Mouse (Mus musculus) spleen, adult 18-20 months (tissue): ENCODE results near the gene Gtpbp3.
A peak's percentile ranks its signal among the peaks of the same experiment; 100 is the strongest.

Experiments used
- DNase-seq, 2 experiments: peaks; one replicate each; pipeline ENCODE4 v3.0.0; 2022; ENCODE audit warnings: mixed read lengths in 2 of 2

Gene Gtpbp3

GRCm38 (mm10) chr8:71487691-71488445 lies at the start of gene Gtpbp3:
Gene Gtpbp3 (plus strand): TSS chr8:71488103.
- DNase-seq, result peak; percentile 63 to 79

GRCm38 (mm10) chr8:71441404-71441803 lies 46.5 kb upstream of the Gtpbp3 start:
- peak in 1 of 2 experiments; percentile 35 for DNase-seq

- no peak for DNase-seq
Observed at GRCm38 (mm10) chr8:71445096-71445495, 42.8 kb upstream of the Gtpbp3 start.

- DNase-seq, result no peak
Observed at GRCm38 (mm10) chr8:71451337-71451736, 36.6 kb upstream of the Gtpbp3 start.

- no peak for DNase-seq
Observed at GRCm38 (mm10) chr8:71451777-71452176, 36.1 kb upstream of the Gtpbp3 start.

GRCm38 (mm10) chr8:71452669-71453068 lies 35.2 kb upstream of the Gtpbp3 start:
- DNase-seq, result no peak

GRCm38 (mm10) chr8:71454668-71455067 lies 33.2 kb upstream of the Gtpbp3 start:
- peak in 1 of 2 experiments; percentile 0 for DNase-seq

- DNase-seq, result no peak
Observed at GRCm38 (mm10) chr8:71456906-71457305, 31.0 kb upstream of the Gtpbp3 start.

GRCm38 (mm10) chr8:71457659-71458270 lies 30.1 kb upstream of the Gtpbp3 start:
- no peak for DNase-seq

GRCm38 (mm10) chr8:71460716-71461115 lies 27.2 kb upstream of the Gtpbp3 start:
- no peak for DNase-seq

- DNase-seq, result no peak
Observed at GRCm38 (mm10) chr8:71461152-71461840, 26.6 kb upstream of the Gtpbp3 start.

- no peak for DNase-seq
Observed at GRCm38 (mm10) chr8:71462191-71462590, 25.7 kb upstream of the Gtpbp3 start.

- peak; percentile 54 to 55 for DNase-seq
Observed at GRCm38 (mm10) chr8:71462786-71463185, 25.1 kb upstream of the Gtpbp3 start.

GRCm38 (mm10) chr8:71463188-71464033 lies 24.5 kb upstream of the Gtpbp3 start, which contains the start of gene Abhd8:
Gene Abhd8 (minus strand): TSS chr8:71463655.
- peak; percentile 91 to 98 for DNase-seq

- DNase-seq, result peak; percentile 94 to 98
Observed at GRCm38 (mm10) chr8:71464513-71465500, 23.1 kb upstream of the Gtpbp3 start, which contains the start of gene Mrpl34. Gene Mrpl34 (plus strand): TSS chr8:71464959.

GRCm38 (mm10) chr8:71465733-71466132 lies 22.2 kb upstream of the Gtpbp3 start:
- DNase-seq, result no peak

- DNase-seq, result no peak
Observed at GRCm38 (mm10) chr8:71466198-71466597, 21.7 kb upstream of the Gtpbp3 start.

GRCm38 (mm10) chr8:71467201-71467600 lies 20.7 kb upstream of the Gtpbp3 start:
- no peak for DNase-seq

GRCm38 (mm10) chr8:71468001-71468400 lies 19.9 kb upstream of the Gtpbp3 start:
- no peak for DNase-seq

- DNase-seq, result peak; percentile 91 to 95
Observed at GRCm38 (mm10) chr8:71468916-71469315, 19.0 kb upstream of the Gtpbp3 start, which contains the start of gene Dda1. Gene Dda1 (plus strand): TSS chr8:71469199.

GRCm38 (mm10) chr8:71469411-71469810 lies 18.5 kb upstream of the Gtpbp3 start:
- DNase-seq, result peak; percentile 45
